Mouse (Mus musculus) intestine, postnatal 0 days (tissue): ENCODE data around the gene Csrnp3. TPM values are rescaled to one million over a fixed set of nuclear protein-coding genes. Genes with fewer than 3 reads are reported as not detected.
A peak's percentile ranks its signal among the peaks of the same experiment; 100 is the strongest.

Source experiments
- ATAC-seq: fragments of 200-750 bp; cut with Nextera tagmentation; 2 replicates; pipeline ENCODE4 v1.8.0; 2017; ENCODE audit warnings: mild to moderate bottlenecking, moderate TSS enrichment, moderate library complexity
- H3K27ac ChIP-seq: fragments of 300-500 bp; sonication (generic); 2 replicates; pipeline ENCODE4 v1.5.1; 2014; ENCODE audit warnings: mild to moderate bottlenecking, low read depth, low read length, moderate library complexity
- H3K27me3 ChIP-seq: fragments of 300-500 bp; sonication (generic); replicated peaks from 2 replicates; pipeline ENCODE4 v1.6.1; 2014; ENCODE audit warnings: low read length, mixed read lengths; ENCODE audit not compliant: control insufficient read depth, insufficient read depth
- H3K36me3 ChIP-seq: fragments of 300-500 bp; sonication (generic); 2 replicates; pipeline ENCODE4 v1.6.1; 2014; ENCODE audit warnings: mild to moderate bottlenecking, moderate library complexity; ENCODE audit not compliant: control insufficient read depth, insufficient read depth
- H3K4me1 ChIP-seq: fragments of 300-500 bp; sonication (generic); replicated peaks from 2 replicates; pipeline ENCODE4 v1.6.1; 2014; ENCODE audit warnings: antibody characterized with exemption, low read length, mixed read lengths; ENCODE audit not compliant: control insufficient read depth, insufficient read depth
- H3K4me2 ChIP-seq: fragments of 300-500 bp; sonication (generic); replicated peaks from 2 replicates; pipeline ENCODE4 v1.6.1; 2014; ENCODE audit warnings: low read depth, mild to moderate bottlenecking, moderate library complexity
- H3K4me3 ChIP-seq: fragments of 300-500 bp; sonication (generic); 2 replicates; pipeline ENCODE4 v1.5.1; 2014; ENCODE audit warnings: low read depth, low read length
- H3K9ac ChIP-seq: fragments of 300-500 bp; sonication (generic); 2 replicates; pipeline ENCODE4 v1.6.1; 2014; ENCODE audit warnings: mild to moderate bottlenecking, low read depth, low read length
- H3K9me3 ChIP-seq: fragments of 300-500 bp; sonication (generic); 2 replicates; pipeline ENCODE4 v1.6.1; 2016; ENCODE audit warnings: mixed run types; ENCODE audit not compliant: control insufficient read depth
- CTCF ChIP-seq: sonication (generic); IDR thresholded peaks from 2 replicates; pipeline ENCODE4 v1.5.1; 2016; ENCODE audit warnings: low read depth, mild to moderate bottlenecking, control low read depth, antibody characterized with exemption, moderate library complexity
- WGBS: fragments of 180-500 bp; shearing (Covaris S2); extraction: QIAGEN DNeasy Blood & Tissue Kit; methylation state at CpG from one replicate; pipeline ENCODE4 v1.1.7; 2014; 5-methylcytosine and 5-hydroxymethylcytosine counted together
- polyA plus RNA-seq: library from polyadenylated mRNA; unstranded; fragments of >200 nt; fragmentation: Nextera tagmentation; extraction: Ambion mirVana; gene quantifications from 2 replicates; pipeline ENCODE4 v1.2.1, GENCODE M21; 2015

Gene Csrnp3
- polyA plus RNA-seq, 1 experiment from 2014 or later: 0.76 TPM

DNA sequence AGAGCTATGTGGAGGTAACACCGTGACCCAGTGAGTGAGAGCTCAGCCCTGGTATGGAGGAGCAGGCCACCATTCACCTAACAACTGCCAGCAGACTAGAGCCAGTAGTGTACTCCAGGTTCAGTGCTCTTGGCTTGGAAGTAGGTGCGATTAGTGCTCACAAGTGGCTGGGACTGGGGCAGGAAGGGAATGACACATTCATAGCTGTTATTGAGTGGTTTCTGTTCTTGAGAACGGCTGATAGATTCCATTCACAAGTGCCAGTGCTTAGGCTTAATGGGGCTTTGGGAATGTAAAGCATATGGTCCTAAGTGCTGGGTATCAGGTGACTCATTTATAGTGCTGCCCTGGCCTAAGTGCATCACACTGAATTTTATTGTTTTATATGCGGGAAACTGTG, 136.4 kb downstream of the Csrnp3 start:
- Histone ChIP-seq H3K9me3 (no peaks in the 10 kb centered on the region), H3K4me2 (no peak overlapping the region), H3K9ac (no peak overlapping the region), H3K27me3 (no peaks in the 10 kb centered on the region), H3K27ac (no peak overlapping the region), H3K4me1 (no peaks in the 10 kb centered on the region), H3K36me3 (no peaks in the 10 kb centered on the region), H3K4me3 (no peak overlapping the region)
- no peak for TF ChIP-seq CTCF
- 59% methylated on average over 4 of the region's 4 CpGs for WGBS
- no peak for ATAC-seq

DNA sequence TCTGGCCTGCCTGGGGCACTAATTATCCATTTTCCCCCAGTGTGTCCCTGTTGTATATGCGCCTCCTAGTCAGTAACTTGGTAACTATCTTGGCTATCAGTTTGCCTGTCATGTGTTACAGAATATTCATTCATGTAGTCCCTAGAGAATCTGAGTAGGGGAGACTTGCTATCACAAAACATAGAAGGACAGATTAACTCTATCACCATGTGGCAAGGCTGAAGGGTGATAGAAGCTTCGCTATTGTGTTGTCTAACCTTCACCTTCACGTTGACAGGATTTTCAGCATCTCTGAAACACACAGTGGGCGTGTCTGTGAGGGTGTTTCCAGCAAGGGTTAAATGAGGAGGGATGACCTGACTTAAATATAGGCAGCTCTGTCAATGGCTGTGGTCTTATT, 140.1 kb downstream of the Csrnp3 start:
- no peak overlapping the region for H3K4me2 ChIP-seq
- TF ChIP-seq CTCF: no peak
- no peak overlapping the region for H3K27ac ChIP-seq
- H3K9me3 ChIP-seq: no peaks in the 10 kb centered on the region
- H3K36me3 ChIP-seq: no peaks in the 10 kb centered on the region
- ATAC-seq: no peak
- H3K27me3 ChIP-seq: no peaks in the 10 kb centered on the region
- no peak overlapping the region for H3K9ac ChIP-seq
- no peak overlapping the region for H3K4me3 ChIP-seq
- WGBS: 79% methylated on average over 4 of the region's 4 CpGs
- H3K4me1 ChIP-seq: no peaks in the 10 kb centered on the region

DNA sequence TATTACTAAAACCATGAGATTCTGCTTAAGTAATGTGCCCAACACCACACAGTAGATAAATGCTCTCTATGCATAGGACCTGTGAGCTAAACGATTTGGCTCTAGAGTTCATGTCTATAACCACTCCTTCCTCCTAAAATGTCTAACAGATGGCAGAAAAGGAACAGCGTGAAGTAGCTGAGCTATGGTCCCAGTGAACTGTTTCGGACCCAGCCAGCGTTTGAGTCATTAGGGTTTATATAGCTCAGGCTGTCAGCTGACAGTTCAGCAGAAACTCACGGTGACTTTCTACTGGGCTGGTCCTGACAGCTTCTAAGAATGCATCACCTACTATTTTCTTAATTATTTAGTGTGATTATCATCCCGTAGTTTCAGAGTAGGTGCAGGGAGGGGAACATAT, 141.5 kb downstream of the Csrnp3 start:
- 71% methylated on average over 6 of the region's 6 CpGs for WGBS
- H3K4me3 ChIP-seq: no peak overlapping the region
- no peak overlapping the region for H3K4me2 ChIP-seq
- no peaks in the 10 kb centered on the region for H3K36me3 ChIP-seq
- no peak for TF ChIP-seq CTCF
- no peaks in the 10 kb centered on the region for H3K27me3 ChIP-seq
- ATAC-seq: no peak
- no peaks in the 10 kb centered on the region for H3K9me3 ChIP-seq
- H3K9ac ChIP-seq: no peak overlapping the region
- no peak overlapping the region for H3K27ac ChIP-seq
- no peaks in the 10 kb centered on the region for H3K4me1 ChIP-seq

DNA sequence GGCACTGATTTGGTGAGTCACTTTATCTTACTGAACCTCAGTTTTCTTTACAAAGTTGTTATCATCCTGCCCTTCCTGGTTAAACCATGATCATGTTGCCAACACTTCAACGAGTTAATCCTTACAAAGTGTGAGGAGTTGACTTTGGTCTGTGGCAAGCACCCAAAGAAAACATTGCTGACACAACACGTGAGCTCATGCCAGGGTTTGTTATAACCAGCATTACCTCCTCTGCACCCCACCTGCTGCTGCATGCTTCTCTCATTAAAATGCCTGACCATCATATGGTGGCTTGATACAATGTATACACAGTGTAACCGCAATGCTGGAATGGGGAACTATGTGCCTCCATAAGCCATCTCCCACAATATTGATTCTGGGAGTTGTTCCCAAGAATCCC, 142.0 kb downstream of the Csrnp3 start:
- no peaks in the 10 kb centered on the region for H3K4me1 ChIP-seq
- no peaks in the 10 kb centered on the region for H3K9me3 ChIP-seq
- no peak overlapping the region for H3K4me2 ChIP-seq
- H3K9ac ChIP-seq: no peak overlapping the region
- WGBS: 72% methylated on average over 3 of the region's 3 CpGs
- ATAC-seq: no peak
- H3K4me3 ChIP-seq: no peak overlapping the region
- no peak for TF ChIP-seq CTCF
- no peaks in the 10 kb centered on the region for H3K36me3 ChIP-seq
- no peak overlapping the region for H3K27ac ChIP-seq
- no peaks in the 10 kb centered on the region for H3K27me3 ChIP-seq

DNA sequence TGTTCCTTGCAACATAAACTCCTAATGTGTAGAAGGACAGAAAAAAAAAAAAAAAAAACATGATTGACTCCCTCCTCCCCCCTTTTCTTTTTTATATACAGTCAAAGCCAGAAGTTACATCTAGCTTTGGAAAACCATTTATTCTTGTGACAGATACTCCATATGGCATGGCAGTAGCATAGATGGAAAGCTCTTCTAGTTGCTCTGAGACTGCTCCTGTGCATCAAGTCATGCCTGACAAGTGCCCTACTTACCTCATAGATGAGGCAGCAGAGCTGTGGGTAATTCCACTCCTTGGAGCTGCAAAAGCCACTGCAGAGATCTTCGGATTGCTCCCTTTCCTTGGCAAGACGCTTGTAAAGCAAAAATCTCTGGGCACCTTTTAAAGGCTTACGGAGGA, 143.2 kb downstream of the Csrnp3 start:
- no peak for TF ChIP-seq CTCF

DNA sequence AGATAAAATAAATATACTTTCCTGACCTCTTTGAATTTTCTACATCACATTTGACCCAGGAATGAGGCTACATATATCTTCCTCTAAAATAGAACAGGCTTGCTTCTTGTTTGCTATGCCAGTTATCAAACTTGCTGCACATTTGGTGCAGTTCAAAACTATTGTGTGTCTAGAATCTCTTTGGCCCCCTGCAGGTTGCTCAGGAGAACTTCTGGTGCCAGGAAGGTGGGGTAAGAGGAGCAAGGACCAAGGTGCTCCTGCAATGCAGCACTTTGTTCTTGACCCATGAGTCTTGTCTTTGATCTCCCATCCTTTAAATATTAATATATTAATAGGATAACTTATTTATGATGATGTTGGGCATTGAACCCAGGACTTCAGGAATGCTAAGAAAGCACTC, 144.5 kb downstream of the Csrnp3 start:
- H3K4me2 ChIP-seq: no peak overlapping the region
- H3K27me3 ChIP-seq: no peaks in the 10 kb centered on the region
- H3K4me1 ChIP-seq: no peaks in the 10 kb centered on the region
- H3K36me3 ChIP-seq: no peaks in the 10 kb centered on the region
- no peak overlapping the region for H3K27ac ChIP-seq
- no peaks in the 10 kb centered on the region for H3K9me3 ChIP-seq
- TF ChIP-seq CTCF: peak; percentile 36; the same call in 1 of the 2 replicates
- no peak for ATAC-seq
- no peak overlapping the region for H3K4me3 ChIP-seq
- no peak overlapping the region for H3K9ac ChIP-seq

More for the DNA sequence above, 143.2 kb downstream of the Csrnp3 start:
- Histone ChIP-seq H3K27ac (no peak overlapping the region), H3K9ac (no peak overlapping the region), H3K9me3 (no peaks in the 10 kb centered on the region), H3K27me3 (no peaks in the 10 kb centered on the region), H3K4me2 (no peak overlapping the region), H3K4me3 (no peak overlapping the region), H3K36me3 (no peaks in the 10 kb centered on the region), H3K4me1 (no peaks in the 10 kb centered on the region)
- WGBS: 91% methylated on average over 3 of the region's 3 CpGs
- ATAC-seq: no peak

DNA sequence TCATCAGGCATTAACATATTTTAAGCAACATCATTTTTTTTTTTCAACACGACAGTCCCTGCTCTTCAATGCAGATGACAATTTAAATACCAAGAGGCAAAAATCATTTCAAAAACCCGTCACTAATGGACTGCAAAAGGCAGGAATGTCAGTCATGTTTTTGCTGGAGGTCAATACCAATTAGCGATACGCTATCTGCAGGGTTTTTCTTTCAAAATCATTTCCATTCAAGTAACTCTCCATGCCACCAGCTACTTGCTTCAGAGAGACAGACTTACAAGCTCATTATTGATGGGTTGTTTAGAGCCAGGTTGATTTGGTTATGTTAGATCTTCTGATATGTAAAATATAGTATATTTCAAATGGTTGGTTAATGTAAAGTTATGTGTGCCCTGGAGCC, 145.2 kb downstream of the Csrnp3 start:
- Histone ChIP-seq H3K4me2 (no peak overlapping the region), H3K9me3 (no peaks in the 10 kb centered on the region), H3K4me1 (no peaks in the 10 kb centered on the region), H3K9ac (no peak overlapping the region), H3K27ac (no peak overlapping the region), H3K27me3 (no peaks in the 10 kb centered on the region), H3K36me3 (no peaks in the 10 kb centered on the region), H3K4me3 (no peak overlapping the region)
- 82% methylated on average over 4 of the region's 4 CpGs for WGBS
- TF ChIP-seq CTCF: no peak
- ATAC-seq: no peak
